Mouse (Mus musculus): Measurements from ENCODE around the gene Wdr48.
A peak's percentile ranks its signal among the peaks of the same experiment; 100 is the strongest.

The Wdr48 gene

DNA sequence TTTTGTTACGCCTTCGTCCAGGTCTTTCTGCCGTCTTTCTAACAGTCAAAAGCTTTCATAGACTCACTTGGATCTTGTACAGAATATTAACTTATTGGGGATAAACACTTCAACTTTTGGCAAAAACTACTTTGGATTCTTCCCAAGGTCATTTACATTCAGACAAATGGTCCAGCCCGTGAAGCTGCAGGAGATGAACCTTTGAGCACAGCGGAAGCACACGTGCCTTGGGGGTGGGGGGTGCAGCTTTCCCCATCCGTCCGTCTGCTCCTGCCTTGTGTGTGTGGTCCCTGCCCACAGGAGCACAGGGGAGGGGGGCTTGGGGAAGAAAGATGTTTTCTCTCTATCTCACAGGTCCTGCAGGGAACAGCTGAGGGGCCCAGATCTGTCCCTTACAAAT is 31.1 kb downstream of the Wdr48 start:
- peak in 1 of 2 experiments; percentile 48 for DNase-seq

DNA sequence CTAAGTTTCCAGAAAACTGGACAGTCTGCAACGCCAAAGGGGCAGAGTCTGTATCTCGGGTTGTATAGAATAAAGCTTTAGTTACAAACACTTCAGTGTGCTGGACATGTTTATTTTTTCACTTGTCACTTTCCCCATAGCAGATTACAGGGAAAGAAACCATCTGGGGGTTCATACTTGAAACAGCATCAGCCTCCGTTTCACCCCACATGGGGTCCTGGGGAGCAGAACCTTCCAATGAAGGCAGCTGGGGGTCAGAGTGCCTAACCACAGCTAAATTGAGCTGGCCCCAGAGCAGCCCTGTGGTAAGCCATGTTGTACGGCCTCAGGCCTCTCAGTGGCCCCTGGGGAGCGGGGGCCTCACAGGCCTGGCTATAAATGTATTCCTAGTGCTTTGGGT is 31.8 kb downstream of the Wdr48 start:
- DNase-seq, result peak in 1 of 2 experiments; percentile 12

GRCm38 (mm10) chr9:119932358-119932757 is 37.7 kb downstream of the Wdr48 start:
- peak; percentile 68 to 83 for DNase-seq

- DNase-seq, result peak; percentile 31 to 51
Measured at GRCm38 (mm10) chr9:119933675-119934074, 39.0 kb downstream of the Wdr48 start.

DNA sequence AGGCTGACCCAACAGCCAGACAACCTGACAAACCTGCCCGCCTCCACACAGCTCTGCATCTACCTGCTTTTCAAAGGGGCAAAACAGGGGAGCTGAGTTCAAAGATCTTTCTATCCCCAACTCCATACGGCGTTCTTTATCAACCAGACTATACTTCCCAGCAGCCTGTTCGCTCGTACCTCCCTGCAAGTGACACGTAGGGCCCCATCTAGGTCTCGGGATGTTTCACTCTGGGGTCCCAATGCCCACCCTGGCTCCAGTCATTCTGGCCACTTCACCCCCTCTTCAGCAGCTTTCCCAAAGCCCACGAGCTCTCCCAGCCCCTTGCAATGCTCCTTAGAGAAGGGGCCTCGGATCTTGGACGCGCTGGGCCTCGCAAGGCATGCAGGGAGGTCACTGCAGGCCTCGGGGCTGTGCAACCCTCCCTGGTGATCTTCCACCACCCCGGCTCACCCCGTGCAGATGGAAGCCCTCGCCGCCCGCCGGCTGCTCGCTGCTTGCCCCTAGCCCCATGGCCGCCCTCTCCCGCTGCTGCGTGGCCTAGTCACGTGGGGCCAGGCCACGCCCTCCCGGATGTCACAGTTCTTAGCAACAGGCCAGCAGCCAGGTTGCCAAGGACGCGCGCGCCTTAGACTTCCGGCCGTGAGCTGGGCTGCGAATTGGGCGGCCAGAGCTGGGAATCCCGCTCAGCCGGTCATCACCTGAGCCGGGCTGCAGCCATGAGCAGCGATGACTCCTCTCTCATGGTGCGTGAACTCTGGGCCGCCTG is 42.5 kb downstream of the Wdr48 start, which contains the start of the genes Gorasp1 and Ttc21a:
Gene Gorasp1, minus strand, starts transcription at position 561 of the 769 bp plus-strand sequence.
Gene Ttc21a, plus strand, starts transcription at position 602 of the 769 bp plus-strand sequence.
- DNase-seq, result peak; percentile 96 to 99

- no peak for DNase-seq
Measured at GRCm38 (mm10) chr9:119938496-119938895, 43.8 kb downstream of the Wdr48 start.

- DNase-seq, result no peak
Measured at GRCm38 (mm10) chr9:119939646-119940045, 45.0 kb downstream of the Wdr48 start.

DNA sequence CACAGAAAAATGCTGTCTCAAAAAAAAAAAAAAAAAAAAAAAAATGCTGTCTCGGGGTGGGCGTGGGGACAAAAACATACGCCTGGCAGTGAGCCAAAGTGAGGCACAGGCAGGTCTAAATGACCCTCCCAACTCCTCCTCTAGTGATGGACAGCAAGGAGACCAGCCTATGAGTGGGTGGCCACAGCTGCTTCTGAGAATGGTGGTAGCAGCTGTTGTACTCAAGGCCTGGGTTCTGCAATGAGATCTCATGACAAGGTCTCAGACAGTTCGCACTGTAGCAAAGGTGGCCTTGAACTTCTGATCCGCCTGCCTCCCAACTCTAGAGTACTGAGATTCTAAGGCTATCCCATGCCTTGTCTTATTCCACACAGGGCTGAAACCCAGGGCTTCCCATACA is 46.7 kb downstream of the Wdr48 start:
- DNase-seq, result no peak

- DNase-seq, result no peak
Measured at GRCm38 (mm10) chr9:119941861-119942260, 47.2 kb downstream of the Wdr48 start.

GRCm38 (mm10) chr9:119943326-119943725 is 48.6 kb downstream of the Wdr48 start:
- DNase-seq, result no peak

- peak in 1 of 2 experiments; percentile 46 for DNase-seq
Measured at GRCm38 (mm10) chr9:119945173-119945900, 50.7 kb downstream of the Wdr48 start.

DNA sequence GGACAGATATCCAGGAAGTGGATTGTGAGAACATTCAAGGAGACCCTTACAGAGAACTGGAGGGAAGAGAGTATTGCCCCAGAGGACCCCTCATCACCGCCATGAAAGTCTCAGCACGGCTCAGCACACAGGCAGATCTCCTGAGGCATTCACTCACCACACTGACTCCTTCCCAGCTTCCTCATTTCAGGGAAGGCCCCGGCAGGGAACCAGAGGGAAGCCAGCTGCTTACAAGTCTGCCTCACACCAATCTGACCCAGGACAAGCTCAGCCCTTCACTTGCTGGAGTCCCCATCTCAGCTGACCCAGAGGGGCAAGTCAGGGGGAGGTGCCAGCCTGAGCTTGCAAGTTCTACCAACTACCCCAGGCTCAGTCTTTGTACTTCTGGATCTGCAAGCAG is 54.1 kb downstream of the Wdr48 start:
- no peak for DNase-seq

- no peak for DNase-seq
Measured at GRCm38 (mm10) chr9:119950434-119950833, 55.8 kb downstream of the Wdr48 start.

- no peak for DNase-seq
Measured at GRCm38 (mm10) chr9:119951388-119951787, 56.7 kb downstream of the Wdr48 start.

DNA sequence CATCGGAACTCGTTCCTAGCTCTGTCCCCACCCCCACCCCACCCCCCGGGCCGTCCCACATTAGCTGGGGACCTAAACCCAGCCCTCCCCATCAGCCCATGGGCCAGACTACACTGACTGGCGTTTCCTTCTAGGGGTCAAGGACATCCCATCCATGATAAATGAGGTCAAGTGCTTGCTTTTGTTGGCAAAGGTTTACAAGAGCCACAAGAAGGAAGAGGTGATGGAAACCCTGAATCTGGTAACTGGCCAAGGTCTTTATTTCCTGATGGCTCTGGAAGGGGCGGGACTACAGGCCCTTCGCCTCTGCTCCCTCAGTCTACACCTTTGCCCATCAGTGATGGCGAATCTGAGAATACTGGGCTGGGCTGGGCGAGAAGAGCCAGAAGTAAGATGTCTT is 64.2 kb downstream of the Wdr48 start:
- peak in 1 of 2 experiments; percentile 48 for DNase-seq

DNA sequence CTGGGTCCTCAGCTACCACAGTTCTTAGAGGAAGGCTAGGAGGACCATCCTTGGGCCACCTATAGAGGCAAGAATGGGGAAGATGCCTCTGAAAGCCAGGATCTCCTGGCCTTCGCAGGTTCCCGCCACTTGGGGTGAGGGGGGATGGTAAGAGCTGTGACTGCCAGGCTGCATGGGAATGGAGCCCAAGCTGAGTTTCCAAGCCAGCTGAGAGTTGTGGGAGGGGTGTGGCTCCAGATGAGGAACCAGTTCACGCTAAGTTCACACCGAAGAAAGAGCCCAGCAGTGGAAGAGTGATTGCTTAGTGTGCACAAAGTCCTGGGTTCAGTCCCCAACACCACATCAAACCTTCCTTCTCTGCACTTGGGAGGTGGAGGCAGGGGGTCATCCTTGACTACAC is 67.5 kb downstream of the Wdr48 start:
- DNase-seq, result no peak

GRCm38 (mm10) chr9:119962987-119963667 is 68.4 kb downstream of the Wdr48 start:
- DNase-seq, result peak; percentile 85 to 90

GRCm38 (mm10) chr9:119964206-119964605 is 69.5 kb downstream of the Wdr48 start:
- DNase-seq, result peak; percentile 43 to 73

GRCm38 (mm10) chr9:119965186-119965585 is 70.5 kb downstream of the Wdr48 start:
- DNase-seq, result peak; percentile 75 to 76

- peak in 1 of 2 experiments; percentile 49 for DNase-seq
Measured at GRCm38 (mm10) chr9:119966221-119966910, 71.7 kb downstream of the Wdr48 start.

DNA sequence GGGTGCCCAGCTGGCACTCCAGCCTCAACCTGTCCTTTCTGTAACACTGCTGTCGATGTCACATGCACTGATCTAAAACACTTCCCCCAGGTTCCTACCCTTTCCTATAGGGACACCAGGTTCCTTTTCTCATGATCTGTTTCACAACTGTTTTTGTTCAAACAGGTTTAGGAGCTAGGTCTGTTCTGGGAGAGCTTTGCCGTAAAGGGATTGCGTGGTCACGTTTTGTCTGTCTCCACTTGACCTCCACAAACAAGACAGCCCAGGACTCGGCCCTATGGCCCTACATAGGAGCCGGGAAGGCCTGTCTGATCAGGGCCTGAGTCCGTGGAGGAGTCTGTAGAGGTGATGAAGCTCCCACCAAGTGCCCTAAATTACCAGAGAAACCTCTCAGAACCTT is 75.1 kb downstream of the Wdr48 start:
- no peak for DNase-seq

DNA sequence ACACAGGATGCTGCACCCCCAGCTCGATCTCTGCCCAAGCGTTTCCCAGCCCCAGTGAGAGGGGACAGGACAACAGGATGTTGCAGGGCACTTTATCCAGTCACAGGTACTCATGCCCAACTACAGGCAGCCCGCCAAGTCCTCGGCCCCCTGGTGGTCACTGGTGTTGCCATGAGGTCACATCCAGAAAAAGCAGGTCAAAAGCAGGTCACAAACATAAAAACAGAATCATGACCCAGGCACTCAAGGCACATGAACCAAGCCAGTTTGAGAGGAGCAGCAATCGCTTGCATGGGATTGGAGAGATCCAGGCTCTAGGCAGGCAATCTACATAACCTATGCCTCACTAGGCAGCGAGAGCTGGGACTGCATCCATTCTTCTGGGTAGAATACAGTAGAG is 75.5 kb downstream of the Wdr48 start:
- DNase-seq, result peak; percentile 80 to 90

All from kidney, postnatal 36 days (tissue).